Mouse (Mus musculus) embryo, embryonic 11.5 days (tissue): ENCODE results near the gene Stxbp3.

Experiments
- DNase-seq: peaks from one replicate; pipeline ENCODE4 v3.0.0-alpha.2; 2012; ENCODE audit warnings: low read depth, low spot score

Gene Stxbp3

GRCm38 (mm10) chr3:108765476-108765875, 74.8 kb downstream of the Stxbp3 start:
- DNase-seq: no peak

- DNase-seq: no peak
Measured at GRCm38 (mm10) chr3:108764976-108765375, 75.3 kb downstream of the Stxbp3 start.

GRCm38 (mm10) chr3:108763691-108764090, 76.6 kb downstream of the Stxbp3 start:
- no peak for DNase-seq

- DNase-seq: no peak
Measured at GRCm38 (mm10) chr3:108762597-108763111, 77.7 kb downstream of the Stxbp3 start.

- DNase-seq: no peak
Measured at GRCm38 (mm10) chr3:108759566-108760420, 80.5 kb downstream of the Stxbp3 start.

- no peak for DNase-seq
Measured at GRCm38 (mm10) chr3:108757570-108757969, 82.8 kb downstream of the Stxbp3 start.

GRCm38 (mm10) chr3:108756131-108756530, 84.2 kb downstream of the Stxbp3 start:
- no peak for DNase-seq

GRCm38 (mm10) chr3:108755542-108755941, 84.8 kb downstream of the Stxbp3 start:
- no peak for DNase-seq

GRCm38 (mm10) chr3:108754541-108754940, 85.8 kb downstream of the Stxbp3 start:
- no peak for DNase-seq

GRCm38 (mm10) chr3:108751691-108752090, 88.6 kb downstream of the Stxbp3 start:
- no peak for DNase-seq

- no peak for DNase-seq
Measured at GRCm38 (mm10) chr3:108751061-108751460, 89.3 kb downstream of the Stxbp3 start.

- DNase-seq: no peak
Measured at GRCm38 (mm10) chr3:108744060-108744459, 96.3 kb downstream of the Stxbp3 start.
